Mouse (Mus musculus): ENCODE measurements around the gene Ccdc38.

- TF ChIP-seq POLR2A (IDR thresholded peaks at IDR 0.05; ENCODE audit: extremely low read depth, insufficient read depth, low read length) (no peak), CTCF (IDR thresholded peaks at IDR 0.05; ENCODE audit: low read depth, low read length) (no peak)
Measured at GRCm38 (mm10) chr10:93567841-93568566, 27.6 kb downstream of the Ccdc38 start.
